Mouse (Mus musculus) brain, embryonic 14.5 days (tissue): ENCODE measurements around the gene A230050P20Rik. TPM values are rescaled to one million over a fixed set of nuclear protein-coding genes. Genes with fewer than 3 reads are reported as not detected.
A peak's percentile ranks its signal among the peaks of the same experiment; 100 is the strongest.

ENCODE experiments used
- DNase-seq: peaks from one replicate; pipeline ENCODE4 v3.0.0-alpha.2; 2011; ENCODE audit warnings: low read depth
- CTCF ChIP-seq: fragments of 200-500 bp; IDR thresholded peaks from 2 replicates; pipeline ENCODE4 v1.5.1; 2012; ENCODE audit warnings: inconsistent platforms, mild to moderate bottlenecking, moderate library complexity, borderline replicate concordance; ENCODE audit not compliant: insufficient read depth, insufficient read length; ENCODE audit errors: extremely low read depth
- POLR2A ChIP-seq: fragments of 200-500 bp; IDR thresholded peaks from 2 replicates; pipeline ENCODE4 v1.6.1; 2012; ENCODE audit warnings: mild to moderate bottlenecking, inconsistent platforms, borderline replicate concordance; ENCODE audit not compliant: poor library complexity, insufficient read depth, insufficient read length, severe bottlenecking; ENCODE audit errors: extremely low read depth
- polyA plus RNA-seq: library from polyadenylated mRNA; depleted of rRNA; stranded (reverse); fragments of >200 nt; gene quantifications from 2 replicates; pipeline ENCODE4 v1.2.3, GENCODE M21; 2012

Gene A230050P20Rik
- polyA plus RNA-seq, 1 experiment, result 8.7 TPM

DNA sequence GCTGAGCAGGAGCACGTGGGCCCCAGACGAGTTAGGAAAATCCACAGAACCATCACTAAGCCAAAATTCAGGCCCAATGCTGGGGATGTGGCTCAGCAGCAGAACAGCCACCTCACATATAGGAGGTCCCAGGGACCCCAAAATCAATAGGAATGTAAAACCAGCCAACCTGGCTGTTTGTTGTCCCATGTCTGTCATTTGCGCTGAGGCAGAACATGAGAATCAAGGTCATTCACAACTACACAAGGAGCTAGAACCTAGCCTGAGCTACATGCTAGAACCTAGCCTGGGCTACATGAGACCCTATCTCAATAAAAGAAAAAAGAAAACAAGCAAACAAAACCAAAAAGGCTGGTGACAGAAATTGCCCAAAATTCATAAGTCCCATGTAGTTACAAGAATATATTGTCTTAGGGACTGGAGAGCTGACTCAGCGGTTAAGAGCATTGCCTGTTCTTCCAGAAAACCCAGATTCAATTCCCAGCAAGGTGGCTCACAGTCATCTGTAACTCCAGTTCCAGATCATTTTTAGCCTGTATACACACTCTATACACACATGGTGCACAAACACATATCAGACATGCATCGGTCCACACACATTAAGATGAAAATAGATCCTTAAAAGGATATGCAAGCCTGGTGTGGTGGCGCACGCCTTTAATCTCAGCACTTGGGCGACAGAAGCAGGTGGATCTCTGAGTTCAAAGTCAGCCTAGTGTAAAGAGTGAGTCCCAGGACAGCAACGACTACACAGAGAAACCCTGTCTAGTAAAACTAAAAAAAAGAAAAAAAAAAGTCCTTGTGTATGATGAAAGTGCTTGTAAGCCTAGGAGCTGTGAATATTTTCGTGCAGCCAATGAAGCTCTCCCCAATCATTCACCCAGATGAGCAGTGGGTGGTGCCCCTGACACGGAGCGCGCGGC lies 8.9 kb downstream of the A230050P20Rik start:
- TF ChIP-seq CTCF (no peak), POLR2A (no peak; the same call in 1 of the 2 replicates)

DNA sequence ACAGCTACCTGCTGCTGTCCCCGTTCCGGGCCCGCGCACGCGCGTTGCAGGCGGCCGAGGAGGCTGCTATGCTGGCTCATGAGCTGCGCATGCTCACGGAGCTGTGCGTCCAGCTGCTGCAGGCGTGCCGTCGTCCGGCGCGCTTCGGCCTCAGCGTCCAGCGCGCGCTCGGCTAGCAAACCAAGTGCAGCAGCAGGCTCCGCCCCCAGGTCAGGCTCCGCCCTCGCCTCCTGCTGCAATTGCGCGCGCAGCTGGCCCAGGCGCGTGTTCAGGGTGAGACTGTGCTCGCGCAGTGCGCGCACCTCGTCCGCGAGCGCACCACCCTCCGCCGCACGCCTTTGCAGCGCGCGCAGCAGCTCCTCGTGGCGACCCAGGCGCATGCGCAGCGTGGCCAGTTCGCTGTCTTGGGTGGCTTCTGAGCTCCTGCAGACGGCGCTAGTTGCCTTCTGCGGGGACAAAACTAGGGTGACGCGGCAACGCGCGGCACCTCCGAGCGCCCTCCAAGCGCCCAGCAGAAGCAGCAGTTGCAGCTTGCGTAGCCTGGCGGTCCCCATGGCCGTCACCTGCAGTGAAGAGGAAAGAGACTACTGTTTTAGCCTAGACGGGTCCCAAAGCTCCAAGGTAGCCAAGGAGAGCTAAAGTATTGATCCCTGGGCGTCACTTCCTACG lies 9.7 kb downstream of the A230050P20Rik start:
- DNase-seq, result peak; percentile 100
- TF ChIP-seq POLR2A (peak; percentile 88), CTCF (peak; percentile 74)

More for the DNA sequence above, 8.9 kb downstream of the A230050P20Rik start:
- no peak for DNase-seq

DNA sequence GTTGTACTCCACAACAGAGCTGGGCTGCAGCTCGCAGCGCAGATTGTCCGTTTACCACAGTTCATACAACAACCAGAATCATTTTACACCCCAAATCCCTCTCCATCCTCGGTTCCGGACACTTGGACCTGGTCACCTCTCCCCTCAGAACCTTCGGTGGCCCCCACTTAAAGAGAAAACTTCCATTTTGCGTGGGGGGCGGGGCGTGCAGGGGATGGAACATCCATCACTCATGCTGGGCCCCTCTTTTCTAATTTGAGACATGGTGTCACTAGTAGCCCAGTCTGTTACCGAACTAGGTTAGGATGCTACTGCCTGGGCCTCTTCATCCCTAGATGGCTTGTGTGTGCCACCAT lies 10.2 kb downstream of the A230050P20Rik start:
- DNase-seq, result no peak
- TF ChIP-seq CTCF, result no peak
- TF ChIP-seq POLR2A, result no peak

DNA sequence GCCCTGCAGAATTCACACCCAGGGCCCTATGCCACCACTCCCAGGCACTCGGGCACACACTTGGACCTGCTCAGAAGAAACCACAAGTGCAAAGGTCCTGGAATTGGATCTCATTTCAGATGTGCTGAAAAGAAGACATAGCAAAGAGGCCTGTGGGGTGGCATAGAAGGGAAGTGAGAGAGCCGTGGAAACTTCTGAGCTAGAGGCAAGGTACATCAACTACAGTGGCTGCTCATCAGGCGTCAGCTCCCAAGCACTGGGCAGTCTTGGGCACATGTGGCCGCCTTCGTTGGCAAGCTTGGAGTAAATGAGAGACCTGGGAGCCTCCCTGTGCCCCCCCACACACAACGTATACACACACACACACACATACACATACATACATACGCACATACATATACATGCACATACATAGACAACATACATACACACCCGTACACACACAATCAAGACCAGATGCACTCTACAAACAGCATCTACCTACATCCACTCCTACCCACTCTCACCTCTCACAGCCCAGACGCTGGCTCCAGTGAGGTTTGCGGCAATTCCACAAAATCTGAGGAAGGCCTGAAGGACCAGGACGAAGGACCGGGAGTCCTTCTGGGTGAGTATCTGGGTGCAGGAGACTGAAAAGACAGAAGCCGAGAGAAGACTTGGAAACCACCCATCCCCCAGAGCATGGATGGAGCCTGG lies 10.8 kb downstream of the A230050P20Rik start, which contains the start of gene Angptl6:
Gene Angptl6, minus strand, starts transcription at position 631 of the 696 bp plus-strand sequence.
- TF ChIP-seq POLR2A (no peak), CTCF (no peak)
- no peak for DNase-seq

DNA sequence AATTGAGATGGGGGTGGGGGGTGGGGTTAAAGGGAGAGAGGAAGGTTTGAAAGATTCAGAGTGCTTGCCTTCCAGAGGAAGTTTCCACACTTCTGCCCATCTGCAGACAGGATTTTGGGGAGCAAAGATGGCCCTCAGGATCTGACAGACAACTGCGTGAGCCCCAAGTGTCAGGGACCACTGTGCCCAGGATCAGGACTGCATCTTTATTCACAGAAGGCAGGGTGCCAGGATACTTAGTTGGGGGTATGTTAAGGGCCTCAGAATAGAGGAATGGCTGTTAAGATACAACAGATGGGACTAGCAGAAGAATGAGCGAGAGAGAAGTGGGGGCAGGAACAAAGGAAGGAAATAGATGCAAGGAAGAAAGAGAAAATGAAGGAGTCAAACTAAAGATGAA lies 18.1 kb downstream of the A230050P20Rik start:
- no peak for DNase-seq
- TF ChIP-seq CTCF, result no peak
- TF ChIP-seq POLR2A, result no peak

- TF ChIP-seq CTCF, result no peak
- TF ChIP-seq POLR2A, result no peak
- no peak for DNase-seq
These were observed 18.7 kb downstream of the A230050P20Rik start for GRCm38 (mm10) chr9:20887191-20887590.

GRCm38 (mm10) chr9:20887704-20888385 lies 19.4 kb downstream of the A230050P20Rik start, which contains the start of gene Ppan:
Gene Ppan, plus strand, starts transcription at chr9:20888175.
- TF ChIP-seq POLR2A, result peak; percentile 68
- TF ChIP-seq CTCF, result no peak
- peak; percentile 99 for DNase-seq

GRCm38 (mm10) chr9:20888386-20888765 lies 19.9 kb downstream of the A230050P20Rik start:
- DNase-seq, result no peak
- TF ChIP-seq CTCF (no peak), POLR2A (no peak)

- TF ChIP-seq POLR2A (no peak), CTCF (no peak)
These were observed 21.0 kb downstream of the A230050P20Rik start for GRCm38 (mm10) chr9:20889185-20890141.

More at GRCm38 (mm10) chr9:20889185-20890141, 21.0 kb downstream of the A230050P20Rik start:
- no peak for DNase-seq
